ENCODE assay signal across 19 mouse cellular contexts in genomic region chr19:5957371-5957770, GRCm38 (mm10). TPM values are rescaled to one million over a fixed set of nuclear protein-coding genes. Genes with fewer than 3 reads are reported as not detected.
"Had no signal": no experiment of that assay in that cellular context is flagged by ENCODE, and none has a peak within 500 bp of the region (broad histone marks: within the 10 kb centered on the region; RNA-seq: fewer than 3 reads in every experiment).

No protein-coding gene starts in this region.

- H3K27me3 ChIP-seq: limb, embryonic 12.5 days; limb, embryonic 15.5 days; midbrain, embryonic 13.5 days had no signal

- H3K9me3 ChIP-seq: limb, embryonic 12.5 days; limb, embryonic 15.5 days; midbrain, embryonic 13.5 days had no signal

- ATAC-seq: midbrain, embryonic 16.5 days had no signal

- H3K4me3 ChIP-seq: limb, embryonic 12.5 days; limb, embryonic 15.5 days; midbrain, embryonic 13.5 days had no signal

- H3K9ac ChIP-seq: limb, embryonic 12.5 days; limb, embryonic 15.5 days; lung, embryonic 14.5 days; midbrain, embryonic 13.5 days had no signal

- H3K4me1 ChIP-seq: midbrain, embryonic 13.5 days had no signal

- H3K4me2 ChIP-seq: limb, embryonic 12.5 days; limb, embryonic 15.5 days; lung, embryonic 14.5 days; midbrain, embryonic 13.5 days had no signal

- H3K27ac ChIP-seq: limb, embryonic 12.5 days; limb, embryonic 15.5 days; macrophage; midbrain, embryonic 13.5 days had no signal

RNA-seq across cellular contexts. Expression of gene Slc22a20, which starts 28.6 kb away (rescaled TPM):
- total RNA-seq: layer of hippocampus, adult 18-20 months; layer of hippocampus, postnatal 25 days; left cerebral cortex, adult 8-10 months; left cerebral cortex, postnatal 14 days; left cerebral cortex, postnatal 4 days had no signal
- polyA plus RNA-seq: intestine, embryonic 14.5 days; intestine, postnatal 0 days; kidney, embryonic 16.5 days; limb, embryonic 12.5 days; limb, embryonic 15.5 days; lung, embryonic 14.5 days; lung, postnatal 0 days; macrophage; midbrain, embryonic 13.5 days; midbrain, embryonic 16.5 days; neural tube, embryonic 11.5 days; neural tube, embryonic 14.5 days; spleen, adult 2 months; stomach, embryonic 16.5 days had no signal
